Mouse (Mus musculus) kidney, embryonic 14.5 days (tissue): ENCODE data around the gene Slc29a2. TPM values are rescaled to one million over a fixed set of nuclear protein-coding genes. Genes with fewer than 3 reads are reported as not detected.

Source experiments
- ATAC-seq: fragments of 200-750 bp; cut with Nextera tagmentation; 2 replicates; pipeline ENCODE4 v1.8.0; 2017; ENCODE audit warnings: moderate number of reproducible peaks, mild to moderate bottlenecking, moderate TSS enrichment, moderate library complexity; ENCODE audit not compliant: low FRiP score, low TSS enrichment
- H3K27ac ChIP-seq: fragments of 300-500 bp; sonication (generic); 2 replicates; pipeline ENCODE4 v1.5.1; 2014; ENCODE audit warnings: low read depth, mild to moderate bottlenecking, low read length, moderate library complexity, mixed read lengths
- H3K27me3 ChIP-seq: fragments of 300-500 bp; sonication (generic); 2 replicates; pipeline ENCODE4 v1.6.1; 2014; ENCODE audit warnings: mild to moderate bottlenecking, low read length; ENCODE audit not compliant: control insufficient read depth, insufficient read depth
- H3K36me3 ChIP-seq: fragments of 300-500 bp; sonication (generic); 2 replicates; pipeline ENCODE4 v1.6.1; 2014; ENCODE audit warnings: low read length, mixed read lengths; ENCODE audit not compliant: control insufficient read depth, insufficient read depth
- H3K4me1 ChIP-seq: fragments of 300-500 bp; sonication (generic); 2 replicates; pipeline ENCODE4 v1.6.1; 2014; ENCODE audit warnings: low read length, mixed read lengths; ENCODE audit not compliant: control insufficient read depth, insufficient read depth
- H3K4me2 ChIP-seq: fragments of 300-500 bp; sonication (generic); replicated peaks from 2 replicates; pipeline ENCODE4 v1.6.1; 2014; ENCODE audit warnings: low read depth, mild to moderate bottlenecking, low read length
- H3K4me3 ChIP-seq: fragments of 300-500 bp; sonication (generic); 2 replicates; pipeline ENCODE4 v1.5.1; 2014; ENCODE audit warnings: mild to moderate bottlenecking, low read length
- H3K9ac ChIP-seq: fragments of 300-500 bp; sonication (generic); 2 replicates; pipeline ENCODE4 v1.6.1; 2014; ENCODE audit warnings: low read depth, mild to moderate bottlenecking, low read length, moderate library complexity
- H3K9me3 ChIP-seq: fragments of 300-500 bp; sonication (generic); 2 replicates; pipeline ENCODE4 v1.6.1; 2016; ENCODE audit warnings: low read length; ENCODE audit not compliant: control insufficient read depth
- WGBS: fragments of 180-500 bp; shearing (Covaris S2); extraction: QIAGEN DNeasy Blood & Tissue Kit; methylation state at CpG from one replicate; pipeline ENCODE4 v1.1.7; 2014; 5-methylcytosine and 5-hydroxymethylcytosine counted together
- polyA plus RNA-seq: library from polyadenylated mRNA; unstranded; fragments of >200 nt; fragmentation: Nextera tagmentation; extraction: Ambion mirVana; gene quantifications from 2 replicates; pipeline ENCODE4 v1.2.1, GENCODE M21; 2014

Gene Slc29a2
- polyA plus RNA-seq, 1 experiment from 2014 or later = 7.9 TPM

DNA sequence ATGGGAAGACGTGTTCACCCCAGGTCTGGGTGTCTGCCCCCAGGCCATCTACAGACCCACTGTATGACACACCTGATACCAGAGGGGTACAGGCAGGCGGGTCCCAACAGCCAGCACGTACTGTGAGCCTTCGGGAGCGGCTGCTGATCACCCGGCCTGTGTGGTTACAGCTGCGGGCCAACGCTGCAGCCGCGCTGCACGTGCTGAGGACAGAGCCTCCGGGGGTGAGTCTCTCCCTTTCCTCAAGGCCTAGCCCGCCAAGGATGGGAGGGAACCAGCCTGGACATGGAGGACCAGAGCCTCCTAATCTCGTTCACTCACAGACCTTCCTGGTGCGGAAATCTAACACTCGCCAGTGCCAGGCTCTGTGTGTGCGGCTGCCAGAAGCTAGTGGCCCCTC, 27.4 kb downstream of the Slc29a2 start:
- H3K4me3 ChIP-seq = peak overlapping the region; percentile 29; the same call in 1 of the 2 replicates
- peak overlapping the region; percentile 36 for H3K4me2 ChIP-seq
- H3K36me3 ChIP-seq = peaks cover 23% of the 10 kb centered on the region
- no peak overlapping the region for H3K27ac ChIP-seq
- ATAC-seq = peak; percentile 13; the same call in 1 of the 2 replicates
- peak overlapping the region; percentile 44; the same call in 1 of the 2 replicates for H3K9ac ChIP-seq
- 13% methylated on average over 17 of the region's 17 CpGs for WGBS
- peaks cover 25% of the 10 kb centered on the region for H3K27me3 ChIP-seq
- no peaks in the 10 kb centered on the region for H3K9me3 ChIP-seq
- H3K4me1 ChIP-seq = peaks cover 26% of the 10 kb centered on the region

DNA sequence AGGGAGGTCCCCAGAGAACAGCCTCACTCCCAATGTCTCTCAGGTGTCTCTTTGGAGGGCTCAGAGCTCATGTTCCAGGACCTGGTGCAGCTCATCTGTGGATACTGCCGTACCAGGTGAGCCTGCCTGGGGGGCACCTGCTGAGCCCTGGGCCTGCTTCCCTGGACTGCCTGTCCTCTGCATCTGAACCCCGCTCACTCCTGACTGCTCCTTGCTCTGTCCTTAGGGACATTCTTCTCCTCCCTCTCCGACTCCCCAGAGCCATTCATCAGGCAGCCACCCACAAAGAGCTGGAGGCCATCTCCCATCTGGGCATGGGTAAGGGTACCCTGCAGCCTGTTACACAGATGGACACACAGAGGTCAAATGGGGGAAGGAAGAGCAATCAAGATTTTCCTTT, 27.9 kb downstream of the Slc29a2 start:
- peaks cover 30% of the 10 kb centered on the region for H3K4me1 ChIP-seq
- 49% methylated on average over 3 of the region's 3 CpGs for WGBS
- peaks cover 18% of the 10 kb centered on the region for H3K36me3 ChIP-seq
- no peak for ATAC-seq
- peak overlapping the region; percentile 24; the same call in 1 of the 2 replicates for H3K9ac ChIP-seq
- H3K4me3 ChIP-seq = peak overlapping the region; percentile 29; the same call in 1 of the 2 replicates
- H3K9me3 ChIP-seq = no peaks in the 10 kb centered on the region
- H3K27ac ChIP-seq = no peak overlapping the region
- H3K27me3 ChIP-seq = peaks cover 25% of the 10 kb centered on the region
- peak overlapping the region; percentile 36 for H3K4me2 ChIP-seq

DNA sequence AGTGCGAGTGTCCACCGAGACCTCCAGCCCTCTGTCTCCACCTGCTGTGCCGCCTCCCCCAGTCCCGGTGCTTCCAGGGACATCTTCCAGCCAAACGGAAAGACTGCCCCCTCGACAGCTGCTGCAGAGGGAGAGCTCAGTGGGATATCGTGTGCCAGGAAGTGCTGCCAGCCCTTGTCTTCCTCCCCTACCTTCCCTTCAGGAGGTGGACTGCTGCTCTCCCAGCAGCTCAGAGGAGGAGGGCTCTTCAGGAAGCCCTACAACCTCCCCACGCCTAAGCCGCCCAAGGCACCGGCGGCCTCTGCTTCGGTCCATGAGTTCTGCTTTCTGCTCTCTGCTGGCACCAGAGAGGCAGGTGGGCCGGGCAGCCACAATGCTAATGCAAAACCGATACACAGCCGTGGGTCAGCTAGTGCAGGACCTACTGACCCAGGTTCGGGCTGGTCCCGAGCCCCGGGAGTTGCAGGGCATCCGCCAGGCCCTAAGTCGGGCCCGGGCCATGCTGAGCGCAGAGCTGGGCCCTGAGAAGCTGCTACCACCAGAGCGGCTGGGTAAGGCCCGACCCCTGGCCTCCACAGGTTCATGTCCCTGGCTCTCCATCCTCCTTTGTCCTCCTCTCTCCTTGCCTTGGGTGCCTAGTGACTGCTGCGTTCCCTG, 28.6 kb downstream of the Slc29a2 start:
- Histone ChIP-seq H3K4me1 (peaks cover 36% of the 10 kb centered on the region), H3K4me3 (no peak overlapping the region), H3K4me2 (peak overlapping the region; percentile 15), H3K9ac (0 out of 2 replicates have a peak overlapping the region, but pooled peaks have one; percentile 12), H3K27me3 (peaks cover 25% of the 10 kb centered on the region), H3K9me3 (no peaks in the 10 kb centered on the region), H3K36me3 (peaks cover 11% of the 10 kb centered on the region; the same call in 1 of the 2 replicates), H3K27ac (no peak overlapping the region)
- no peak for ATAC-seq
- 28% methylated on average over 25 of the region's 25 CpGs for WGBS

DNA sequence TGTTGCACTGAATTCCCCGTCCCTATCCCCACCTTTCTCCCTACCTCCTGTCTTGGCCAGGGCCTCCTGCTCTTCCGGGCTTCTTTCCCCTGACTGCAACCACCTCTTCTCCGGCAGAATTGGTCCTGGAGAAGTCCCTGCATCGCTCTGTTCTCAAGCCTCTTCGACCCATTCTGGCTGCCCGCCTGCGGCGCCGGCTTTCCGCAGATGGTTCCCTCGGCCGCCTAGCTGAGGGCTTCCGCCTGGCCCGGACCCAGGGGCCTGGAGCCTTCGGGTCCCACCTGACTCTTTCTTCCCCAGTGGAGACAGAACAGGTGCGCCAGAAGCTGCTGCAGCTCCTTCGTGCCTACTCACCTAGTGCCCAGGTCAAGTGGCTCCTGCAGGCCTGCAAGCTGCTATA, 29.2 kb downstream of the Slc29a2 start:
- H3K27me3 ChIP-seq = peaks cover 25% of the 10 kb centered on the region
- ATAC-seq = no peak
- H3K27ac ChIP-seq = no peak overlapping the region
- H3K4me1 ChIP-seq = peaks cover 36% of the 10 kb centered on the region
- H3K9me3 ChIP-seq = no peaks in the 10 kb centered on the region
- no peak overlapping the region for H3K9ac ChIP-seq
- WGBS = 60% methylated on average over 17 of the region's 17 CpGs
- peaks cover 9% of the 10 kb centered on the region; the same call in 1 of the 2 replicates for H3K36me3 ChIP-seq
- H3K4me2 ChIP-seq = no peak overlapping the region
- no peak overlapping the region for H3K4me3 ChIP-seq

DNA sequence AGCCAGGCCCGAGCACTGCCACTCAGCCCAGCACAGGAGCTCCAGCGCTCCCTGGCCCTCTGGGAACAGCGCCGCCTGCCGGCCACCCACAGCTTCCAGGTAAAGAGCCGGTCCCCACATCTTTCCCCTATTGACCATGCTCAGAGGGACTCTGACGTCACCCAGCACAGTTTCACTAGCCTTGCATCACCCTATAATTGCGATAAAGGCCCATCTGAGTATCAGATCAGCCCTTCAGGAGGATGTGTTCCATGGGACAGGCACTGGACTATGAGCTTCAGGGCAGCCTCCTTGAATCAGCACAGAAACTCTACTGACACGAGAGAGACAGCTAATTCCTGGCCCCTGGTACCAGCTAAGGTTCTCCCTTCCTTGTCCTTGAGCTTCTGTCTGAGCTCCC, 30.2 kb downstream of the Slc29a2 start:
- H3K27ac ChIP-seq = no peak overlapping the region
- no peaks in the 10 kb centered on the region for H3K9me3 ChIP-seq
- H3K9ac ChIP-seq = no peak overlapping the region
- no peak overlapping the region for H3K4me3 ChIP-seq
- ATAC-seq = no peak
- 18% methylated on average over 9 of the region's 9 CpGs for WGBS
- H3K36me3 ChIP-seq = peaks cover 3% of the 10 kb centered on the region; the same call in 1 of the 2 replicates
- no peak overlapping the region for H3K4me2 ChIP-seq
- peaks cover 25% of the 10 kb centered on the region for H3K27me3 ChIP-seq
- peaks cover 46% of the 10 kb centered on the region for H3K4me1 ChIP-seq

DNA sequence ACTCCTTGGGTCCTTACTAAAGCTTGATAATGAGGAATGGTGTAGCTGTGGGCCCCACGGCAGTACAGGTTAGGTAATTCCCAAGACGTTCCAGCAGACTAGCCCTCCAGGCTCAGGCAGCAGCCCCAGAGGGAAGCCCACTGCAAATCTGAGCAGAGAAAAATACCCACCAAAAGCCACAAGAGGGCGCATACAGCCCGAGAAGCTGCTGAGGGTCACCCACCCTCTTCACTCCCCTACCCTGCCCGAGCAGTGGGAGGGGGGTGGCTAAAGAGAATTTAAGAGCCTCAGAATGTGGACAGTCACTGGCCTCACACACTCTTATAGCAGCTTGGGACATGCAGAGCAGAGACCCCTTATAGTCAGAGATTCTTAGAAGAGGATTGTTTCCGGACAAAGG, 32.6 kb downstream of the Slc29a2 start:
- Histone ChIP-seq H3K36me3 (no peaks in the 10 kb centered on the region), H3K27ac (no peak overlapping the region), H3K27me3 (peaks cover 25% of the 10 kb centered on the region), H3K9ac (no peak overlapping the region), H3K4me3 (no peak overlapping the region), H3K9me3 (no peaks in the 10 kb centered on the region), H3K4me2 (no peak overlapping the region), H3K4me1 (peaks cover 54% of the 10 kb centered on the region)
- ATAC-seq = no peak
- 13% methylated on average over 6 of the region's 6 CpGs for WGBS

DNA sequence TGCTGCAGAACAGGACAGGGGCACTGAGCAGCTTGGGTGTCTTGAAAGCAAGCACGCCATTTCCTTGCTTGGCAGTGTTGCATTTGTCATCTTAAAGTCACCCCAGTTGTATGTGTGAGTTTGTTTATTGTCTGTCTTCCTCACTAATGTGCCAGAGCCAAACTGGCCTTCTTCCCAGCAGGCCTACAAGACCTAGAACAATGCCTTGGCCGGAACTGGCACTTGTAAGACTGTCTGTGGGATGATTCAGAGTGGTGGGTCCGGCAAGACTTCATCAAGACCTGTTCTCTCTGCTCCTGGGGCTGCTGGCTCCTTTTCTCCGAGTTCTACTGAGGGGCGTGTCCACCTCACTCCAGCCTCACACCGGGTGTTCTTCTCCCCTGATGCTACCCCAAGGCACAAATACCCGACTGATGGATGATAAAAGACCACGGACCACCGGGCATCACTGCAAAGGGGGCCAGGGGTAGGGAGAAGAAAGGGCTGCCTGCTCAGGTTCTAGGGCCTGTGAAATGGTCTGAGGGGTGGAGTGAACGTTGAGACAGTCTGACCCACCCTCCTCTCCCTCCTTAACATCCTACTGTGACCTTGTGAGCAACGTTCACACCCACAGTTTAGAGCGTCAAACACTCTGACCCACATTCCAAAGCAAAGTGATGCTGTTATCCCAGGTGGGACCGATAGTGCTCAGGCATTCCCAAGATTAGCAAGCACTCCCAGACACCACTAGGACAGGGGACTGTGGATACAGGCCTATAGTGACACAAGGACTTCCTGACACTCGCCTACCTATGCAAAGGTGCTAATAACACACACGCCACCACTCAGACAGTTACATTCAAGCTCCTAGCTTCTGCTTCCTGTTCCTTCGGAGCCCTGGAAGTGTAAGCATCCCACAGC, 34.5 kb downstream of the Slc29a2 start:
- Histone ChIP-seq H3K9me3 (no peaks in the 10 kb centered on the region), H3K27ac (peak overlapping the region; percentile 85; the same call in 1 of the 2 replicates), H3K4me1 (peaks cover 41% of the 10 kb centered on the region), H3K4me2 (no peak overlapping the region), H3K27me3 (peaks cover 6% of the 10 kb centered on the region; the same call in 1 of the 2 replicates), H3K4me3 (no peak overlapping the region), H3K9ac (no peak overlapping the region), H3K36me3 (no peaks in the 10 kb centered on the region)
- ATAC-seq = no peak
- 26% methylated on average over 16 of the region's 16 CpGs for WGBS

DNA sequence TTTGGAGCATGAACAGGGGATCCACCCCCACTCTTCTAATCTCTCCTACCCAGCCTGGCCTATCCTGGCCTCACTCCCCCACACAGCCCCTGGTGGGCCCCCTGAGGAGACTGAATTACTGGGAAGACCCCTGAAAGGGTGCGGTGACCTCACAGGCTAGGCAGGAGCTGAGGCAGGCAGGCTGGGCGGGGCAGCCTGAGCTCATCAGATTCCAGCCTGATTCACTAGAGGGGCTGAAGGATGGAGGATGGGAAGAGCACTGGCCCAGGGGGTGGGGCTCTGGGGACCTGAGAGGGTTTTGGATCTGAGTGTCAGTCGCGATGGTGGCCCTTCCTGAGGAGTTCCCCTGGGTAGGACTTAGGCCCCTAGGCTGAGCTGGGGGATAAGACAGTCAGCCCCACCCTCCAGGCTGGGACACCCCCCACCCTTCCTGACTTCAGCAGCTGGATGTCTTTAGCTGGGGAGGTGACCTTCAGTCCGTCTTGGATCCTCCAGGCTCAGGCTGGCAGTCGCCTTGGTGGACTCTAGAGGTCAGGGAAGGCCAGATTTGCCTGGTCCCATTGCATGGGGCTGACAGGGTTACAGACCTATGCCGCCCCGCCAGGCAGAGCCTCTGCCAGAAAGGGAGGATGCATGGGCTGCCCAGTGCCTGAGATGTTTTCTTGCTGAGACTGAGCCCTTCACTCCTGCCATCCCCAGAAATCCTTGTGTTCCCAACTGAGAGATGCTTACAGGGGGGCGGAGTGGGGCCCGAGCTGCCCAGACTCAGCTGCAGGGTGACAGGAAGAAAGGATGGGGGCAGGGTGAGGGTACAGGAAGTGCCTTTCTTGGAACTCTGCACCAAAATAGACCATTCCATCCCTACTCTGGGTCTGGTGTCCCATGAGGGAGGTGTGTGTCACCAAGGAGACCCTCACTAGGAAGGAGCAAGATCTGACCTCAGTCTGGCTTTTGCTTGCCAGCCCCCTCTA, 35.4 kb downstream of the Slc29a2 start:
- H3K27ac ChIP-seq = peak overlapping the region; percentile 85
- no peaks in the 10 kb centered on the region for H3K27me3 ChIP-seq
- H3K36me3 ChIP-seq = no peaks in the 10 kb centered on the region
- no peak overlapping the region for H3K4me3 ChIP-seq
- 10% methylated on average over 10 of the region's 10 CpGs for WGBS
- peak overlapping the region; percentile 12 for H3K4me2 ChIP-seq
- no peak overlapping the region for H3K9ac ChIP-seq
- no peaks in the 10 kb centered on the region for H3K9me3 ChIP-seq
- H3K4me1 ChIP-seq = peaks cover 41% of the 10 kb centered on the region
- peak; percentile 48 for ATAC-seq
